Mouse (Mus musculus) lung, postnatal 10 days (tissue): ENCODE results near the gene Cilp.
A peak's percentile ranks its signal among the peaks of the same experiment; 100 is the strongest.
"Not testable (repeated sequence)": the region's sequence is repeated elsewhere in the genome, so short reads cannot be mapped to it uniquely, and the experiment has no call there.

ENCODE experiments used
- DNase-seq: peaks from one replicate; pipeline ENCODE4 v3.0.0; 2021

Cilp gene

DNA sequence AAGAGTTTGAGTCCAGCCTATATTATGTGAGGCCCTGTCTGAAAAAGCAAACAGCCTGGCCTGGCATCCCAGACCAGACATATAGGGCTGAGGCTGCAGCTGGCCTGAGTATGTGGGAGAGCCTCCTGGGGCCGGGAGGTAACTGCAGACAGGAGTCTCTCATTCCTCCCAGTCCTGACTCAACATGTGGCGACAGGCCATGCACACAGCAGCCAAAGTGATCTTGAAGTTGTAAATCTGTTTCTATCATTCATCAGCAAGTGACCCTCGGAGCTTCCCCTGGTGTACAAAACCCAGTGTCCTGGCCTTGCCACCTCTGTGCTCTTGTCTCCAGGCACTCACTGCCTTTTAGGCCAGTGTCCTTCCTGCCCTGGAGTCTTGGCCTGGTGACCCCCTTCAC, 13.0 kb upstream of the Cilp start:
- DNase-seq: no peak

- DNase-seq: no peak
Observed at GRCm38 (mm10) chr9:65255906-65256600, 8.9 kb upstream of the Cilp start.

GRCm38 (mm10) chr9:65257218-65257910, 7.6 kb upstream of the Cilp start:
- DNase-seq: no peak

- no peak for DNase-seq
Observed at GRCm38 (mm10) chr9:65259366-65259765, 5.6 kb upstream of the Cilp start.

- DNase-seq: peak; percentile 23
Observed at GRCm38 (mm10) chr9:65261591-65262230, 3.3 kb upstream of the Cilp start.

GRCm38 (mm10) chr9:65262641-65263120, 2.3 kb upstream of the Cilp start:
- no peak for DNase-seq

DNA sequence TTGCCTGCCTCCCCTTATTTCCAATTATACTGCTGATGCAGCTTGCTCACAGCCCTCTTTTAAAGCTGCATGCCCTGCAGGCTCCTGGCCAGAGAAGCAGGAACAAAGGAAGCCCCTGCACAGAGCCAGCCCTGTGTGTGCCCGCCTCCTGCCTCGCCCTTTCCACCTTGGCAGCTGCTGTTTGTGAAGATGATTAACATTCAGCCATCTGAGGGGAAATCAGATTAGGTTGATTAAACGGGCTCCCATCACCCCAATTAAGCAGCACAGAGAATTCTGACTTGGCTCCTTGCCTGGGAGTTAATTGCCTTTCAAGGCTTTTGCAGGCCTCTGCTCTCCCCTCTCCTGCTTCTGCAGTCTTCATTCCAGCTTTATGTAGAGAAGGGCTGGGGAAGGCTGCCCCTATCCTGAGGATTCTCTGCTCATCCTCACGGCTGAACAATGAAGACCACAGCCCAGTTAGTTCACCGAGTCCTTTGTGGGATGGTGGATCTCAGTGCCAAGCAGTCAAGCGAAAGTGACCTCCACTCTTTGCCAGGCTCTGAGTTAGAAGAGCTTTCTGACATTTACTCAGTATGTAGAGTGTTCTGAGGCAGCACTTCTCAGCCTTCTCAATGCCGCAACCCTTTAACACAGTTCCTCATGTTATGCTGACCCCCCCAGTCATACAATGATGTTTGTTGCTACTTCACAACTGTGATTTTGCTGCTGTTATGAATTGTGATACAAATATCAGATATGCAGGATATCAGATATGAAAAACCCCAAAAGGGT, 2.9 kb downstream of the Cilp start:
- no peak for DNase-seq

GRCm38 (mm10) chr9:65273048-65273809, 8.2 kb downstream of the Cilp start:
- DNase-seq: no peak

GRCm38 (mm10) chr9:65273873-65274272, 8.9 kb downstream of the Cilp start:
- DNase-seq: no peak

DNA sequence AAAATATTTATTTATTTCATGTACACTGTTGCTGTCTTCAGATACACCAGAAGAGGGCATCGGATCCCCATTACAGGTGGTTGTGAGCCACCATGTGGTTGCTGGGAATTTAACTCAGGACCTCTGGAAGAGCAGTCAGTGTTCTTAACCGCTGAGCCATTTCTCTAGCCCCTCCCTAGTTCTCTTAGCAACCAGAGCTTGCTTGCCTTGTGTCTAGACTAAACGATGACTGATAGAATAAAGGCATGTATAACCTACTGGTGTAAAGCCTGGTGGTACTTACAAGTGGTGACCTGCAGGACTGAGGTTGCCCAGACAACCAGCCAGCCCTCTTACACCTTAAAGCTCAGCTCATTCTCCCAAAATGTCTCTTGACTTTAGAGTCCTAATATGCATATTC, 9.9 kb downstream of the Cilp start:
- DNase-seq: not testable (repeated sequence)

DNA sequence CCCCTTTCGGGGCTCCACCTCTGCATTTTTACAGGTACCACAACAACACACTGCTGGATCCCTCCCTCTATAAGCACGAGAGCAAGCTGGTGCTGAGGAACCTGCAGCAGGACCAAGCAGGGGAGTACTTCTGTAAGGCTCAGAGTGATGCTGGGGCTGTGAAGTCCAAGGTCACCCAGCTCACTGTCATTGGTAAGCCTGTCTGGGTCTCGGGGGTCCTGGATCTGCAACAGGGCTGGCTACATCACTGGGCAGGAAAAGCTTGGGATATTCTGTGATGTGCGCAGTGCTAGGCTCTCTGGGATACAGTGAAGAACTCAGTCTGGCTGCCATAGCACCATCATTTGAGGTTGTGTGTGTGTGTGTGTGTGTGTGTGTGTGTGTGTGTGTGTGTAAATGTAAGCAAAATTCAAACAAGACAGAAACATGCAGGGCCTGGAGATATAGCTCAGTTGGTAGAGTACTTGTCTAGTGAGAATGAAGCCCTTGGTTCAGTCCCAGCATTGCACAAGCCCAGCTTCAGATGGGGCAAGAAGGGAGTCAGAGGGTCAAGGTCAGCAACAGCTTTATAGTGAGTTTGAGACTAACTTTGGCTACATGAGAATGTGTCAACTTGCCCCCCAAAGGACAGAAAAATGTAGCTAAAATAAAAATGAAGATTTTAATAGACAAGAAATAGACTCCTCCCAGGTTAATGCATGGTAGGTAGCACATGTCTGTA, 11.0 kb downstream of the Cilp start:
- no peak for DNase-seq

GRCm38 (mm10) chr9:65281536-65282151, 16.7 kb downstream of the Cilp start:
- DNase-seq: peak; percentile 61

GRCm38 (mm10) chr9:65283301-65283700, 18.3 kb downstream of the Cilp start:
- peak; percentile 75 for DNase-seq

DNA sequence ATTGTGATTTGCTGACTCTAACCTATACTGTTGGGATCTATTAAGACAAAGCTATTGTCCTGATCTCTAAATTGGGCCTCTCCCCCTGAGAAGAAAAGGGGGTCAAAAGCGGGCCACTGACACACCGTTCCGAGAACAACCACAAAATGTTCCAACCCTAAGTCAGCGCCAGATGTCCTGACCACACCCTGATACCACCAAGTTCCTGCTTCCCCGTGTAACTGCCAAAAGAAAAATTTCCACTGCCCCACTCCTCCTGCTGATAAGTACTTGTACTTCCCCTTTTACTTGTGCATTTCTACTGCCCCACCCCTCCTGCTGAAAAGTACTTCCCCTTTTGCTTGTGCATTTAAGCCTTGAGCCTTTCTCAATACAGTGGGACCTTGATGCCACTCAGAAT, 23.3 kb downstream of the Cilp start:
- DNase-seq: not testable (repeated sequence)

- DNase-seq: no peak
Observed at GRCm38 (mm10) chr9:65289988-65290387, 25.0 kb downstream of the Cilp start.

- no peak for DNase-seq
Observed at GRCm38 (mm10) chr9:65292421-65292820, 27.4 kb downstream of the Cilp start.

DNA sequence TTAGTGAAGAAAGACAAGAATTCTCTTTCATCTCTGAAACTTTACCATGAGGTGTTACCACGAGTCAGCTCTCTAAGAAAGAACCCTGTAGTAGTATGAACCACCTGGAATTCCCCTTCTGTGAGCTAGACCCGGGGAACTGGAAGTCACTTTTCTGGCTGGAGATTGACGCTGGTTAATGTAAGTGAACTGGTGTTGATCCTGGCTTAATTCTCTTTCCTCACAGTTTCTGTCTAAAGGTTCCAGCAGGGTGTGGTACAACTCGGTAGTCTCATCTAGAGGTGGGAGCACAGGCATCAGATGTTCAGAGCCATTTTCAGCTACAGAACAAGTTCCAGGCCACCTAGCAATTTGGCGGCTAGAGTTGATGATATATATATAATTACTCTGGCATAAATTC, 28.1 kb downstream of the Cilp start:
- DNase-seq: no peak

- peak; percentile 9 for DNase-seq
Observed at GRCm38 (mm10) chr9:65293580-65293972, 28.6 kb downstream of the Cilp start.

GRCm38 (mm10) chr9:65293973-65294715, 29.2 kb downstream of the Cilp start, which contains the start of gene Clpx:
TSS of gene Clpx (plus strand) at chr9:65294260.
- DNase-seq: peak; percentile 99

GRCm38 (mm10) chr9:65294716-65295378, 29.9 kb downstream of the Cilp start:
- peak; percentile 18 for DNase-seq
